Mouse (Mus musculus) spleen, adult 2 months (tissue): Measurements from ENCODE around the gene Cebpe.

Source experiments
- CTCF ChIP-seq: fragments of 200-500 bp; IDR thresholded peaks from 2 replicates; pipeline ENCODE4 v1.5.1; 2011; ENCODE audit warnings: mild to moderate bottlenecking, inconsistent platforms; ENCODE audit not compliant: insufficient read depth, insufficient read length, insufficient replicate concordance; ENCODE audit errors: extremely low read depth
- POLR2A ChIP-seq: fragments of 200-500 bp; IDR thresholded peaks from 2 replicates; pipeline ENCODE4 v1.6.1; 2011; ENCODE audit warnings: low read depth, low read length, inconsistent platforms

- no peak for TF ChIP-seq POLR2A
- TF ChIP-seq CTCF, result no peak
Observed at GRCm38 (mm10) chr14:54744473-54744872, 32.5 kb upstream of the Cebpe start.
